In genomic region chr11:77606835-77607537, GRCm38 (mm10) we compare ENCODE assay signal across 8 mouse cellular contexts. TPM values are rescaled to one million over a fixed set of nuclear protein-coding genes. Genes with fewer than 3 reads are reported as not detected.
DNase-seq lines count a peak whose midpoint lies in the region; ATAC-seq and TF ChIP-seq lines count a peak whose summit lies in the region.

No protein-coding gene starts in this region.

- H3K36me3 ChIP-seq in E14TG2a.4 (ENCODE audit: insufficient read depth, low read length) = peaks cover 27% of the 10 kb centered on the region
- peaks cover 11% of the 10 kb centered on the region; the same call in 1 of the 2 replicates for H3K36me3 ChIP-seq in heart, embryonic 14.5 days (ENCODE audit: control insufficient read depth, insufficient read depth, low read length)
- H3K36me3 ChIP-seq in neural tube, embryonic 14.5 days (ENCODE audit: control insufficient read depth, insufficient read depth, low read length) = no peaks in the 10 kb centered on the region

- DNase-seq in brain, adult 2 months (ENCODE audit: low read depth, low spot score) = peak; percentile 75
- peak; percentile 67 for DNase-seq in kidney, postnatal 10 days
- peak; percentile 59 for DNase-seq in lung, adult 2 months
- DNase-seq in thymus, adult 18-20 months = peak; percentile 41 to 62

- TF ChIP-seq POLR2A in lung, adult 2 months (IDR thresholded peaks at IDR 0.05; ENCODE audit: borderline replicate concordance, extremely low read depth, low read depth, low read length) = peak; percentile 58; the same call in 1 of the 2 replicates

- H3K4me3 ChIP-seq in E14TG2a.4 (replicated peaks; ENCODE audit: low read length) = peak overlapping the region; percentile 97
- peak overlapping the region; percentile 89 to 99 for H3K4me3 ChIP-seq in heart, embryonic 14.5 days (ENCODE audit: control insufficient read depth in 1 of 2, insufficient read depth in 1 of 2, low read depth in 1 of 2, low read length in 2 of 2)
- peak overlapping the region; percentile 85 for H3K4me3 ChIP-seq in lung, adult 2 months (replicated peaks; ENCODE audit: extremely low read depth, low read depth, low read length)
- peak overlapping the region; percentile 98 for H3K4me3 ChIP-seq in neural tube, embryonic 14.5 days (ENCODE audit: low read depth, low read length)

- WGBS in heart, embryonic 14.5 days = under 1% methylated on average over 19 of the region's 48 CpGs
- WGBS in lung, adult 2 months = under 1% methylated on average over 42 of the region's 48 CpGs
- WGBS in neural tube, embryonic 14.5 days = 0% methylated on average over 19 of the region's 48 CpGs

- peak overlapping the region; percentile 98 for H3K9ac ChIP-seq in heart, embryonic 14.5 days (ENCODE audit: low read length)
- peak overlapping the region; percentile 99 for H3K9ac ChIP-seq in neural tube, embryonic 14.5 days (replicated peaks; ENCODE audit: low read depth, low read length)

- peak overlapping the region; percentile 96 for H3K4me2 ChIP-seq in heart, embryonic 14.5 days (ENCODE audit: low read length)
- peak overlapping the region; percentile 80 for H3K4me2 ChIP-seq in neural tube, embryonic 14.5 days (ENCODE audit: low read depth, low read length)

- peak overlapping the region; percentile 90 to 94 for H3K27ac ChIP-seq in heart, embryonic 14.5 days (replicated peaks in 1 of 2; ENCODE audit: control insufficient read depth in 1 of 2, insufficient read depth in 1 of 2, low read depth in 2 of 2, low read length in 2 of 2)
- H3K27ac ChIP-seq in neural tube, embryonic 14.5 days (ENCODE audit: low read depth, low read length) = peak overlapping the region; percentile 97

- no peaks in the 10 kb centered on the region for H3K27me3 ChIP-seq in E14TG2a.4 (ENCODE audit: insufficient read depth, low read length)
- H3K27me3 ChIP-seq in heart, embryonic 14.5 days (ENCODE audit: control insufficient read depth, insufficient read depth, low read length) = no peaks in the 10 kb centered on the region
- peaks cover 3% of the 10 kb centered on the region; the same call in 1 of the 2 replicates for H3K27me3 ChIP-seq in neural tube, embryonic 14.5 days (ENCODE audit: control insufficient read depth, insufficient read depth, low read length)

- no peak for TF ChIP-seq CTCF in E14TG2a.4 (conservative IDR thresholded peaks at IDR 0.05; ENCODE audit: low read length)
- TF ChIP-seq CTCF in lung, adult 2 months (IDR thresholded peaks at IDR 0.05; ENCODE audit: insufficient read depth, low read length) = no peak

- no peaks in the 10 kb centered on the region for H3K9me3 ChIP-seq in E14TG2a.4 (ENCODE audit: low read length)
- no peaks in the 10 kb centered on the region for H3K9me3 ChIP-seq in heart, embryonic 14.5 days (ENCODE audit: control insufficient read depth, low read length)
- no peaks in the 10 kb centered on the region for H3K9me3 ChIP-seq in neural tube, embryonic 14.5 days (ENCODE audit: control insufficient read depth, low read length)

- peaks cover 48% of the 10 kb centered on the region for H3K4me1 ChIP-seq in E14TG2a.4 (replicated peaks; ENCODE audit: low read depth, low read length)
- peaks cover 0 to 19% of the 10 kb centered on the region in 2 experiments; a peak in 2 of 4 replicates for H3K4me1 ChIP-seq in heart, embryonic 14.5 days (ENCODE audit: control insufficient read depth in 2 of 2, insufficient read depth in 2 of 2, low read length in 2 of 2)
- peaks cover 10% of the 10 kb centered on the region for H3K4me1 ChIP-seq in lung, adult 2 months (ENCODE audit: control insufficient read depth, insufficient read depth, low read length)
- peaks cover 14% of the 10 kb centered on the region for H3K4me1 ChIP-seq in neural tube, embryonic 14.5 days (ENCODE audit: control insufficient read depth, insufficient read depth, low read length)

- peak; percentile 44 for ATAC-seq in erythroblast, adult 5-6 weeks (replicated peaks; ENCODE audit: low FRiP score, poor library complexity, severe bottlenecking)
- peak; percentile 55 for ATAC-seq in heart, embryonic 14.5 days (ENCODE audit: insufficient number of reproducible peaks, insufficient read depth, low FRiP score, low read depth)
- ATAC-seq in neural tube, embryonic 14.5 days (ENCODE audit: low read depth) = peak; percentile 47

RNA-seq across cellular contexts. Expression of gene Taok1, which starts 0.6 kb away (rescaled TPM):
- total RNA-seq in erythroblast, adult 5-6 weeks (2015; ENCODE audit: low replicate concordance) = 9.8 and 20.9 TPM in 2 replicates
- 24.4 and 25.3 TPM in 2 replicates for total RNA-seq in erythroblast, adult 5-6 weeks (2017; ENCODE audit: low replicate concordance)
- polyA plus RNA-seq in heart, embryonic 14.5 days (2014; fragmentation: Nextera tagmentation; extraction: Ambion mirVana) = 20.4 and 20.8 TPM in 2 replicates
- 5.2 and 9.2 TPM in 2 replicates for polyA plus RNA-seq in lung, adult 2 months (2012; rRNA removed)
- polyA plus RNA-seq in neural tube, embryonic 14.5 days (2014; fragmentation: Nextera tagmentation; extraction: Ambion mirVana) = 30.6 and 32.1 TPM in 2 replicates

Comparison
In these comparisons a context has a peak if more than half of its experiments do, and no peak if none do; other contexts are left out.
1. Peak in every context shown above with its lines: DNase-seq, ATAC-seq, H3K4me3 ChIP-seq and H3K27ac ChIP-seq.